Mouse (Mus musculus) lung, embryonic 16.5 days (tissue): Measurements from ENCODE around the gene Rnf5. TPM values are rescaled to one million over a fixed set of nuclear protein-coding genes. Genes with fewer than 3 reads are reported as not detected.

ENCODE experiments used
- ATAC-seq: fragments of 200-750 bp; cut with Nextera tagmentation; 2 replicates; pipeline ENCODE4 v1.8.0; 2017; ENCODE audit warnings: low read depth, mild to moderate bottlenecking, moderate library complexity
- H3K27ac ChIP-seq: fragments of 300-500 bp; sonication (generic); 2 replicates; pipeline ENCODE4 v1.5.1; 2014; ENCODE audit warnings: mild to moderate bottlenecking, control low read depth, low read length
- H3K27me3 ChIP-seq: fragments of 300-500 bp; sonication (generic); 2 replicates; pipeline ENCODE4 v1.6.1; 2014; ENCODE audit warnings: low read depth, low read length, mixed read lengths; ENCODE audit not compliant: control insufficient read depth, insufficient read depth
- H3K36me3 ChIP-seq: fragments of 300-500 bp; sonication (generic); 2 replicates; pipeline ENCODE4 v1.6.1; 2014; ENCODE audit warnings: low read length; ENCODE audit not compliant: control insufficient read depth, insufficient read depth
- H3K4me1 ChIP-seq: fragments of 300-500 bp; sonication (generic); replicated peaks from 2 replicates; pipeline ENCODE4 v1.6.1; 2014; ENCODE audit warnings: low read length, mixed read lengths; ENCODE audit not compliant: control insufficient read depth, insufficient read depth
- H3K4me2 ChIP-seq: fragments of 300-500 bp; sonication (generic); 2 replicates; pipeline ENCODE4 v1.6.1; 2014; ENCODE audit warnings: low read depth, low read length, control low read depth
- H3K4me3 ChIP-seq: fragments of 300-500 bp; sonication (generic); 2 replicates; pipeline ENCODE4 v1.5.1; 2014; ENCODE audit warnings: mild to moderate bottlenecking, low read length, control low read depth
- H3K9ac ChIP-seq: fragments of 300-500 bp; sonication (generic); 2 replicates; pipeline ENCODE4 v1.6.1; 2014; ENCODE audit warnings: low read length, control low read depth
- H3K9me3 ChIP-seq: fragments of 300-500 bp; sonication (generic); 2 replicates; pipeline ENCODE4 v1.6.1; 2016; ENCODE audit warnings: low read length; ENCODE audit not compliant: control insufficient read depth
- WGBS: fragments of 180-500 bp; shearing (Covaris S2); extraction: QIAGEN DNeasy Blood & Tissue Kit; methylation state at CpG from one replicate; pipeline ENCODE4 v1.1.7; 2014; 5-methylcytosine and 5-hydroxymethylcytosine counted together
- polyA plus RNA-seq: library from polyadenylated mRNA; unstranded; fragments of >200 nt; fragmentation: Nextera tagmentation; extraction: Ambion mirVana; gene quantifications from 2 replicates; pipeline ENCODE4 v1.2.1, GENCODE M21; 2015

Rnf5 gene
- polyA plus RNA-seq: 128 and 129 TPM in 2 replicates

GRCm38 (mm10) chr17:34603375-34604060 lies at the start of gene Rnf5:
Gene Rnf5, minus strand, starts transcription at chr17:34603690.
- H3K9ac ChIP-seq: peak within 1 kb of the TSS; percentile 83
- peak within 1 kb of the TSS; percentile 88 for H3K4me3 ChIP-seq
- WGBS: under 1% methylated on average over 30 of the region's 30 CpGs
- H3K9me3 ChIP-seq: no peaks in the 10 kb centered on the region
- peak within 1 kb of the TSS; percentile 91 for H3K27ac ChIP-seq
- H3K27me3 ChIP-seq: no peaks in the 10 kb centered on the region
- H3K36me3 ChIP-seq: peaks cover 11% of the 10 kb centered on the region
- peaks cover 31% of the 10 kb centered on the region for H3K4me1 ChIP-seq
- peak within 1 kb of the TSS; percentile 88 for H3K4me2 ChIP-seq
- peak; percentile 93 for ATAC-seq

GRCm38 (mm10) chr17:34652985-34653384 lies 49.5 kb upstream of the Rnf5 start:
- Histone ChIP-seq H3K4me2 (no peak overlapping the region), H3K36me3 (peaks cover 13% of the 10 kb centered on the region), H3K9ac (no peak overlapping the region), H3K27me3 (no peaks in the 10 kb centered on the region), H3K27ac (no peak overlapping the region), H3K4me3 (no peak overlapping the region), H3K4me1 (peaks cover 20% of the 10 kb centered on the region), H3K9me3 (no peaks in the 10 kb centered on the region)
- no peak for ATAC-seq
- WGBS: 90% methylated on average over 8 of the region's 8 CpGs

- H3K36me3 ChIP-seq: peaks cover 13% of the 10 kb centered on the region
- no peaks in the 10 kb centered on the region for H3K9me3 ChIP-seq
- H3K27me3 ChIP-seq: no peaks in the 10 kb centered on the region
- no peak overlapping the region for H3K27ac ChIP-seq
- H3K4me2 ChIP-seq: no peak overlapping the region
- ATAC-seq: no peak
- no peak overlapping the region for H3K9ac ChIP-seq
- no peak overlapping the region for H3K4me3 ChIP-seq
- H3K4me1 ChIP-seq: peaks cover 25% of the 10 kb centered on the region
- 90% methylated on average over 10 of the region's 10 CpGs for WGBS
These were observed 49.1 kb upstream of the Rnf5 start for GRCm38 (mm10) chr17:34652546-34652945.

DNA sequence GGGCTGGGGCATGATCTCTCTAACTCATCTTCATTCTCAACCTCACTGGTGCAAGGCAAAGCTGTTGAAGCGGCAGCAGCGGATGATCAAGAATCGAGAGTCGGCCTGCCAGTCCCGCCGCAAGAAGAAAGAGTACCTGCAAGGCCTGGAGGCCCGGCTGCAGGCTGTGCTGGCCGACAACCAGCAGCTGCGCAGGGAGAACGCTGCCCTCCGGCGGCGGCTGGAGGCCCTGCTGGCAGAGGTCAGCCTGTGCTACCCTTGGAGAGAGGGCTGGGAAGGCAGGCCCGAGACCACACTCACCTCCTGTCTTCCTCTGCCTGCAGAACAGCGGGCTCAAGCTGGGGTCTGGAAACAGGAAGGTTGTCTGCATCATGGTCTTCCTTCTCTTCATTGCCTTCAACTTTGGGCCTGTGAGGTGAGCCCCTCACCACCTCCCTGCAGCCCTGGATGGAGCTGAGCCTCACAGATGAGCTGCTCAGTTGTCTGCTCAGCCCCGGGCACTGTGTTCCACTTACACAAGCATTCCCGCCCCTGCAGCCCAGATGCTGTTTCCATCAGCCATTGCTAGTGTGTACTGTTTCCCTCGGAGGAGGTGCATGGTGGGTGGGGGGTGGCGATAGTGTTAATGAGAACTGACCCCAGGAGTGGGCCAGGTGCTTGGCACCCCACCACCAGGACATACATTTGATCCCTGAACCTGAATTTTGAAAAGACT lies 48.2 kb upstream of the Rnf5 start:
- Histone ChIP-seq H3K27me3 (no peaks in the 10 kb centered on the region), H3K4me1 (peaks cover 25% of the 10 kb centered on the region), H3K36me3 (peaks cover 13% of the 10 kb centered on the region), H3K4me2 (no peak overlapping the region), H3K9me3 (no peaks in the 10 kb centered on the region), H3K4me3 (no peak overlapping the region), H3K27ac (no peak overlapping the region), H3K9ac (no peak overlapping the region)
- 47% methylated on average over 19 of the region's 19 CpGs for WGBS
- no peak for ATAC-seq

DNA sequence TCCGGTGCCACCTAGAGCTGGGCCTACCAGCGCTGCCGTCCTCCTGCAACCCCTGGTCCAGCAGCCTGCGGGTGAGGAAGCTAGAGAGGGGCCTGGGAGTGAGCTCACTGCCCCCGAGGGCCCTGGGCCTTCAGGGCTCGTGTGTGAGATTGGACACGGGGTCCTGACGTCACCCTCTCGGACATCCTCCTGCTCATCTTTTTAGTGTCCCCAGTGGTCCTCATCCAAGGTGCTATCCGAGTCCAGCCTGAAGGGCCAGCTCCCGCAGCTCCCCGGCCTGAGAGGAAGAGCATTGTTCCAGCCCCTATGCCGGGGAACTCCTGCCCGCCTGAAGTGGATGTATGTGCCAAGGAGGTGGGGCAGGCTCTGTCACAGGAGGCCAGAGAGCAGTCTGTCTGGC lies 47.3 kb upstream of the Rnf5 start:
- Histone ChIP-seq H3K4me2 (no peak overlapping the region), H3K9ac (no peak overlapping the region), H3K4me1 (peaks cover 26% of the 10 kb centered on the region), H3K27ac (no peak overlapping the region), H3K36me3 (peaks cover 13% of the 10 kb centered on the region), H3K27me3 (no peaks in the 10 kb centered on the region), H3K9me3 (no peaks in the 10 kb centered on the region), H3K4me3 (no peak overlapping the region)
- WGBS: 91% methylated on average over 14 of the region's 14 CpGs
- ATAC-seq: no peak

DNA sequence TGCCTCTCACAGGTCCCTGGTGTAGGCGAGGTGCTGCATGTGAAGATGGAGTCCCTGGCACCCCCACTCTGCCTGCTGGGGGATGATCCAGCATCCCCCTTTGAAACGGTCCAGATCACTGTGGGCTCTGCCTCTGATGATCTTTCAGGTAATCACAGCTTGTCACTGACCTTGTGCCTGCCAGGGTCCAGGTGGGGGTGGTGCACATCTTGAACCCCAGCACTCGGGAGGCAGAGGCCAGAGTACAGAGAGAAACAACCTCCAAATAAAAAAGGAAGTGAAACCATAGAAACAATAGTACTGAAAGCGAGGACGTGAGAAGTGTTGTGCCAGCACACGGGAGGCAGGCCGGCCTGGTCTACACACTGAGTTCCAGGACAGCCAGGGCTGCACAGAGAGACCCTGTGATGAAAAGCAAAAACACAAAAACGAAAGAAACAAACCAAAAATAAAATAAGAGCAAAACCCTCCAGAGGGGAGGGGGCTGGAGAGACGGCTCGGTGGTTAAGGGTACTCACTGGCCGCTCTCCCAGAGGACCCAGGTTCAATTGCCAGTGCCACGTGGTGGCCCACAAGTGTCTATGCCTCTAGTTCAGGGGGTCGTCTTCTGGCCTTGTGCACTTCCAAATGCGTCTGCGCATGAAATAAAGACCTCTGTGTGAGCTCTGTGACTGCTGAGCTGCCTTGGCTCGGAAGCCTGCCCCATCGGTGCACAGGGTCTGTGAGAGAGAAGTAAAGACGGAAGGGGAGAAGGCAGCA lies 45.8 kb upstream of the Rnf5 start:
- no peak overlapping the region for H3K4me3 ChIP-seq
- peaks cover 13% of the 10 kb centered on the region for H3K36me3 ChIP-seq
- no peak overlapping the region for H3K27ac ChIP-seq
- H3K4me1 ChIP-seq: peaks cover 23% of the 10 kb centered on the region
- H3K9me3 ChIP-seq: no peaks in the 10 kb centered on the region
- ATAC-seq: no peak
- H3K9ac ChIP-seq: no peak overlapping the region
- no peaks in the 10 kb centered on the region for H3K27me3 ChIP-seq
- no peak overlapping the region for H3K4me2 ChIP-seq
- WGBS: 80% methylated on average over 18 of the region's 18 CpGs

- no peak for ATAC-seq
- H3K4me2 ChIP-seq: peak overlapping the region; percentile 87
- no peak overlapping the region for H3K4me3 ChIP-seq
- no peaks in the 10 kb centered on the region for H3K27me3 ChIP-seq
- H3K4me1 ChIP-seq: peaks cover 24% of the 10 kb centered on the region
- H3K36me3 ChIP-seq: peaks cover 13% of the 10 kb centered on the region
- no peaks in the 10 kb centered on the region for H3K9me3 ChIP-seq
- no peak overlapping the region for H3K9ac ChIP-seq
- 80% methylated on average over 16 of the region's 16 CpGs for WGBS
- no peak overlapping the region for H3K27ac ChIP-seq
These were observed 44.8 kb upstream of the Rnf5 start for GRCm38 (mm10) chr17:34648141-34648890.

DNA sequence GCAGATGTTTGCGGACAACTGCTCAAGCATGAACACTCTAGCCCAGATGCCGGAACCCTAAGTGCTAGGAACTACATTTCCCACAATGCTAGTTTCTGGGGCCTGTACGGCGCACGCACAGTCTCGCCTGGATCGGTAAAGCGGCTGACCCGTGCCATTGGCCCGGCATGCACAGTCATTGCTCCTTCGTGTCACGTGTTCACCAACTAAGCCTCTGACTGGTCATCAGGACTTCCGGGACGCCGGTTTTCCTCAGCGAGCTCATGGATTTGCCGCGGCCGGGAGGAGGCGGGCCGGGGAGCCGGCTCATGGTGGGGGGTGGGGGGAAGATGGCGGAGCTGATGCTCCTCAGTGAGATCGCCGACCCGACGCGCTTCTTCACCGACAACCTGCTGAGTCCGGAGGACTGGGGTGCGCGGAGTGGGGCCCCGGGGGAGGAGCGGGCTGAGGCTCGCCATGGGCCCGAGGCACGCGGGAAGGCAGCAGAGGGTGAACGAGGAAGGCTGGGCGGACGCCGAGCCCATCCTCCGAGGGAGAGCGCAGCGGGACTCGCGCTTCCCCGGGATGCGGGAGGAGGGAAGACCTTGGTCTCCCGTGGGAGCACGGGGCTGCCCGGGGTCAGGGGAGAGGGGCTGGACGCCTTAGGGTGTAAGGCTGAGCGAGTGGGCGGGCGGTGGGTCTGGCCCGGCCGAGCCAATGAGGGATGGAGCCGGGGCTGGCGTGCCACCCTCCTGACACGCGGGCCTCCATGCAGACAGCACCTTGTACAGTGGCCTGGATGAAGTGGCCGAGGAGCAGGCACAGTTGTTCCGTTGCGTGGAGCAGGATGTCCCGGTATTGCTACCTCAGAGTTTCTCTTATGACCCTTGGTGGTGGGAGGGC lies 43.7 kb upstream of the Rnf5 start, which contains the start of gene Atf6b:
TSS of gene Atf6b (plus strand) at position 241 of the 882 bp plus-strand sequence.
- peak; percentile 97 for ATAC-seq
- Histone ChIP-seq H3K4me1 (peaks cover 24% of the 10 kb centered on the region), H3K4me2 (peak within 1 kb of the TSS; percentile 87), H3K9me3 (no peaks in the 10 kb centered on the region), H3K9ac (peak within 1 kb of the TSS; percentile 84), H3K36me3 (peaks cover 12% of the 10 kb centered on the region), H3K4me3 (peak within 1 kb of the TSS; percentile 84), H3K27me3 (no peaks in the 10 kb centered on the region), H3K27ac (peak within 1 kb of the TSS; percentile 36; the same call in 1 of the 2 replicates)
- under 1% methylated on average over 63 of the region's 66 CpGs for WGBS
